Mouse (Mus musculus): ENCODE measurements around the gene Ddx54.

DNA sequence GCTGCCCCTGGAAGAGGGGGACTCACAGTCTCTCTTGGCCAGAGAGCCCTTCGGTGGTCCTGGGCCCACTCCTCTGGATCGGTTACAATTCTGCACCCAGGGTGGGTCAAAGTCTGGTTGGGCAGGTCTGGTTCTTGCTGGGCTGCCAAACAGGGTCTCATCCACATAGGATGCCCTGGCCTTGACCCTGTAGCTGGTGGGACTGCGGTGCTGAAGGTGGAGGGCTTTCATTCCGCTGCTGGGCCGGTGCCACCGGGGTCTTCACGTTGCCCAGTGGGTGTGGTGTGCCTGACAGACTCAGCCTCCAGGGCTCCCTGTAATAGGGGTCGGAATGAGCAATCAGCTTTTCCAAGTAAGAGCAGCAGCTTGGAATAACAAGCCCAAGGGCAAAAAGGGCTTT lies 1.1 kb upstream of the Ddx54 start:
- TF ChIP-seq POLR2A (IDR thresholded peaks at IDR 0.05; ENCODE audit: control insufficient read depth, low read depth, low read length) (no peak), CTCF (IDR thresholded peaks at IDR 0.05; ENCODE audit: control insufficient read depth, insufficient read depth, insufficient replicate concordance, low read depth, low read length) (no peak)

Data from testis, adult 2 months (tissue).